ENCODE assay signal across 8 mouse cellular contexts in genomic region chr16:4718753-4719518, GRCm38 (mm10). TPM values are rescaled to one million over a fixed set of nuclear protein-coding genes. Genes with fewer than 3 reads are reported as not detected.
DNase-seq lines count a peak whose midpoint lies in the region; ATAC-seq and TF ChIP-seq lines count a peak whose summit lies in the region.

Gene Nmral1 (minus strand): TSS chr16:4719356.

- peaks cover 5% of the 10 kb centered on the region for H3K79me2 ChIP-seq in C2C12 (ENCODE audit: control insufficient read depth, insufficient read depth)

- H3K36me3 ChIP-seq in C2C12 (ENCODE audit: control insufficient read depth, insufficient read depth) = peaks cover 22% of the 10 kb centered on the region
- H3K36me3 ChIP-seq in embryonic facial prominence, embryonic 15.5 days = peaks cover 23% of the 10 kb centered on the region
- peaks cover 8% of the 10 kb centered on the region for H3K36me3 ChIP-seq in heart, embryonic 11.5 days (ENCODE audit: control insufficient read depth, insufficient read depth, low read length)
- peaks cover 21% of the 10 kb centered on the region for H3K36me3 ChIP-seq in kidney, embryonic 16.5 days (ENCODE audit: insufficient read depth, low read length)
- H3K36me3 ChIP-seq in liver, embryonic 11.5 days (ENCODE audit: control insufficient read depth, insufficient read depth, low read length) = peaks cover 14% of the 10 kb centered on the region
- no peaks in the 10 kb centered on the region for H3K36me3 ChIP-seq in splenic B cell, adult 2 months (ENCODE audit: control insufficient read depth, insufficient read depth, low read length, poor library complexity, severe bottlenecking)

- H3K4me3 ChIP-seq in C2C12 (ENCODE audit: insufficient read depth, poor library complexity, severe bottlenecking) = peak within 1 kb of the TSS; percentile 60
- peak within 1 kb of the TSS; percentile 92 for H3K4me3 ChIP-seq in bone marrow, adult 2 months (replicated peaks; ENCODE audit: control insufficient read depth, low read depth, low read length)
- H3K4me3 ChIP-seq in embryonic facial prominence, embryonic 15.5 days (replicated peaks) = peak within 1 kb of the TSS; percentile 69
- peak within 1 kb of the TSS; percentile 72 for H3K4me3 ChIP-seq in heart, embryonic 11.5 days (ENCODE audit: low read depth, low read length)
- H3K4me3 ChIP-seq in kidney, embryonic 16.5 days (ENCODE audit: low read length) = peak within 1 kb of the TSS; percentile 80
- H3K4me3 ChIP-seq in liver, embryonic 11.5 days (ENCODE audit: low read depth, low read length) = peak within 1 kb of the TSS; percentile 76

- H3K79me3 ChIP-seq in C2C12 (ENCODE audit: low read depth) = peaks cover 4% of the 10 kb centered on the region

- peak; percentile 81 for ATAC-seq in embryonic facial prominence, embryonic 15.5 days (ENCODE audit: insufficient number of reproducible peaks, low FRiP score, low TSS enrichment, low read depth)
- ATAC-seq in heart, embryonic 11.5 days (replicated peaks; ENCODE audit: insufficient number of reproducible peaks, low FRiP score, low TSS enrichment) = peak; percentile 80
- peak; percentile 93 for ATAC-seq in kidney, embryonic 16.5 days (ENCODE audit: low FRiP score, low TSS enrichment)
- peak; percentile 88 for ATAC-seq in liver, embryonic 11.5 days (replicated peaks; ENCODE audit: low FRiP score)

- TF ChIP-seq POLR2A in bone marrow, adult 2 months (IDR thresholded peaks at IDR 0.05; ENCODE audit: borderline replicate concordance, control insufficient read depth, low read depth, low read length) = peak; percentile 46; the same call in 1 of the 2 replicates

- H3K27ac ChIP-seq in bone marrow, adult 2 months (ENCODE audit: control insufficient read depth, insufficient read depth, low read depth, low read length, poor library complexity) = peak within 1 kb of the TSS; percentile 63
- H3K27ac ChIP-seq in embryonic facial prominence, embryonic 15.5 days (replicated peaks) = peak within 1 kb of the TSS; percentile 76
- H3K27ac ChIP-seq in heart, embryonic 11.5 days (ENCODE audit: low read depth, low read length) = peak within 1 kb of the TSS; percentile 66; the same call in 1 of the 2 replicates
- H3K27ac ChIP-seq in kidney, embryonic 16.5 days (ENCODE audit: low read length) = peak within 1 kb of the TSS; percentile 84
- peak within 1 kb of the TSS; percentile 74 for H3K27ac ChIP-seq in liver, embryonic 11.5 days (ENCODE audit: low read depth, low read length)

- peak within 1 kb of the TSS; percentile 46 for H3K9ac ChIP-seq in embryonic facial prominence, embryonic 15.5 days
- peak within 1 kb of the TSS; percentile 89 for H3K9ac ChIP-seq in heart, embryonic 11.5 days (ENCODE audit: low read depth, low read length)
- peak within 1 kb of the TSS; percentile 84 for H3K9ac ChIP-seq in kidney, embryonic 16.5 days (replicated peaks; ENCODE audit: low read length)
- H3K9ac ChIP-seq in liver, embryonic 11.5 days (ENCODE audit: low read depth, low read length) = peak within 1 kb of the TSS; percentile 86

- H3K27me3 ChIP-seq in C2C12 (ENCODE audit: control insufficient read depth, insufficient read depth, insufficient read length) = no peaks in the 10 kb centered on the region
- no peaks in the 10 kb centered on the region for H3K27me3 ChIP-seq in embryonic facial prominence, embryonic 15.5 days
- no peaks in the 10 kb centered on the region for H3K27me3 ChIP-seq in heart, embryonic 11.5 days (ENCODE audit: control insufficient read depth, insufficient read depth, low read length)
- H3K27me3 ChIP-seq in kidney, embryonic 16.5 days (ENCODE audit: insufficient read depth, low read length) = no peaks in the 10 kb centered on the region
- H3K27me3 ChIP-seq in liver, embryonic 11.5 days (replicated peaks; ENCODE audit: control insufficient read depth, insufficient read depth, low read length) = no peaks in the 10 kb centered on the region
- H3K27me3 ChIP-seq in splenic B cell, adult 2 months (ENCODE audit: control insufficient read depth, insufficient read depth, low read length, poor library complexity, severe bottlenecking) = no peaks in the 10 kb centered on the region

- peak within 1 kb of the TSS; percentile 64 for H3ac ChIP-seq in C2C12 (ENCODE audit: control insufficient read depth, insufficient read length, low read depth)

- peak within 1 kb of the TSS; percentile 79 for H3K4me2 ChIP-seq in embryonic facial prominence, embryonic 15.5 days (replicated peaks)
- peak within 1 kb of the TSS; percentile 78 for H3K4me2 ChIP-seq in heart, embryonic 11.5 days
- peak within 1 kb of the TSS; percentile 70 for H3K4me2 ChIP-seq in kidney, embryonic 16.5 days (replicated peaks; ENCODE audit: low read depth, low read length)
- peak within 1 kb of the TSS; percentile 63 for H3K4me2 ChIP-seq in liver, embryonic 11.5 days

- H3K4me1 ChIP-seq in bone marrow, adult 2 months (ENCODE audit: control insufficient read depth, insufficient read depth, low read length) = peaks cover 6% of the 10 kb centered on the region
- H3K4me1 ChIP-seq in embryonic facial prominence, embryonic 15.5 days = peaks cover 3% of the 10 kb centered on the region; the same call in 1 of the 2 replicates
- no peaks in the 10 kb centered on the region for H3K4me1 ChIP-seq in heart, embryonic 11.5 days (ENCODE audit: control insufficient read depth, insufficient read depth, low read length)
- peaks cover 10% of the 10 kb centered on the region for H3K4me1 ChIP-seq in kidney, embryonic 16.5 days (ENCODE audit: insufficient read depth, low read length)
- peaks cover 9% of the 10 kb centered on the region; the same call in 1 of the 2 replicates for H3K4me1 ChIP-seq in liver, embryonic 11.5 days (replicated peaks; ENCODE audit: control insufficient read depth, insufficient read depth, low read length)

- WGBS in bone marrow, adult 2 months = 13% methylated on average over 33 of the region's 33 CpGs
- WGBS in embryonic facial prominence, embryonic 15.5 days = 12% methylated on average over 33 of the region's 33 CpGs
- WGBS in heart, embryonic 11.5 days (ENCODE audit: insufficient replicate concordance) = 13% methylated on average over 33 of the region's 33 CpGs
- 8% methylated on average over 33 of the region's 33 CpGs for WGBS in kidney, embryonic 16.5 days
- WGBS in liver, embryonic 11.5 days = 22% methylated on average over 33 of the region's 33 CpGs

- H3K9me3 ChIP-seq in embryonic facial prominence, embryonic 15.5 days (replicated peaks) = no peaks in the 10 kb centered on the region
- H3K9me3 ChIP-seq in heart, embryonic 11.5 days (replicated peaks; ENCODE audit: control insufficient read depth, low read length) = no peaks in the 10 kb centered on the region
- H3K9me3 ChIP-seq in kidney, embryonic 16.5 days (ENCODE audit: low read length) = no peaks in the 10 kb centered on the region
- H3K9me3 ChIP-seq in liver, embryonic 11.5 days (ENCODE audit: control insufficient read depth, low read length) = no peaks in the 10 kb centered on the region

- peak; percentile 83 for DNase-seq in liver, embryonic 11.5 days (ENCODE audit: low spot score)
- DNase-seq in naive thymus-derived CD4-positive, alpha-beta T cell, adult 2 months (ENCODE audit: low read depth) = peak; percentile 62
- DNase-seq in splenic B cell, adult 2 months (ENCODE audit: low read depth, low spot score) = peak; percentile 71

- TF ChIP-seq CTCF in C2C12 (IDR thresholded peaks at IDR 0.05; ENCODE audit: control insufficient read depth, insufficient read depth, insufficient read length) = no peak
- TF ChIP-seq CTCF in bone marrow, adult 2 months (IDR thresholded peaks at IDR 0.05; ENCODE audit: control insufficient read depth, insufficient read depth, low read length) = no peak

TF ChIP-seq in C2C12, 6 proteins besides CTCF, POLR2A, EP300 and RAD21:
- TF ChIP-seq MAX (IDR thresholded peaks at IDR 0.05) (peak; percentile 67), CEBPB (IDR thresholded peaks at IDR 0.05; ENCODE audit: low read depth) (no peak)

RNA-seq across cellular contexts. Expression of gene Nmral1, which starts in this region (rescaled TPM):
- 45.1 TPM for polyA plus RNA-seq in C2C12 (2012; fragmentation: generic; extraction: Trizol)
- 27.3 and 32.5 TPM in 2 replicates for polyA plus RNA-seq in bone marrow, adult 2 months (2011; ENCODE audit: insufficient read depth, insufficient read length, low replicate concordance, missing spikeins)
- polyA plus RNA-seq in embryonic facial prominence, embryonic 15.5 days (2015; fragmentation: Nextera tagmentation; extraction: Ambion mirVana) = 51.3 and 52.5 TPM in 2 replicates
- 53.1 and 58.3 TPM in 2 replicates for polyA plus RNA-seq in heart, embryonic 11.5 days (2014; fragmentation: Nextera tagmentation; extraction: Ambion mirVana)
- 96.7 and 100 TPM in 2 replicates for polyA plus RNA-seq in kidney, embryonic 16.5 days (2015; fragmentation: Nextera tagmentation; extraction: Ambion mirVana)
- 85.6 and 92.2 TPM in 2 replicates for polyA plus RNA-seq in liver, embryonic 11.5 days (2014; fragmentation: Nextera tagmentation; extraction: Ambion mirVana)

Comparison
In these comparisons a context has a peak if more than half of its experiments do, and no peak if none do; other contexts are left out.
1. Peak in every context shown above with its lines: DNase-seq, ATAC-seq, H3K4me3 ChIP-seq and H3K27ac ChIP-seq.